Mouse (Mus musculus) liver, embryonic 18 days (tissue): ENCODE results near the gene Tprkb. TPM values are rescaled to one million over a fixed set of nuclear protein-coding genes. Genes with fewer than 3 reads are reported as not detected.

Source experiments
- polyA plus RNA-seq: library from polyadenylated mRNA; depleted of rRNA; stranded (reverse); fragments of >200 nt; gene quantifications from 2 replicates; pipeline ENCODE4 v1.2.3, GENCODE M21; 2012; rRNA removed

The Tprkb gene
- polyA plus RNA-seq: 21.2 and 23.1 TPM in 2 replicates

DNA sequence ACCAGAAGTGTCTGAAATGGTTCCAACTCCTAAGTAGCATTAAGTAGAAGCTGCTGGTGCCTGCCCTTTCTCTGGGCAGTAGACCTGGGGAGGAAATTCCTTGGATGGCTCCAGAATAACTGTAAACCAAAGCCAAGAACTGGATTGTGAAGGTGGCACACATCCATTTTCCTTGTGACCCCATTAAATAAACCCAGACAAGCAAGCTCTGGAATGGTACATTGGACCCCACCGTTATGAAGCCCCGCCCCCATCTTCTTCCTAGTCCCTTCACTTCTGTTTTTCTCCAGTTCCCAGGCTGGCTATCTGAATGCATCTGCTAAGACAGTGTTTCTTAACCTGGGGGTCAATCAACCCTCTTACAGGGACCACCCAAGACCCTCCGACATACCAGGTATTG, at the start of gene Tprkb:
Gene Tprkb (plus strand): TSS at position 279 of the 400 bp plus-strand sequence.

DNA sequence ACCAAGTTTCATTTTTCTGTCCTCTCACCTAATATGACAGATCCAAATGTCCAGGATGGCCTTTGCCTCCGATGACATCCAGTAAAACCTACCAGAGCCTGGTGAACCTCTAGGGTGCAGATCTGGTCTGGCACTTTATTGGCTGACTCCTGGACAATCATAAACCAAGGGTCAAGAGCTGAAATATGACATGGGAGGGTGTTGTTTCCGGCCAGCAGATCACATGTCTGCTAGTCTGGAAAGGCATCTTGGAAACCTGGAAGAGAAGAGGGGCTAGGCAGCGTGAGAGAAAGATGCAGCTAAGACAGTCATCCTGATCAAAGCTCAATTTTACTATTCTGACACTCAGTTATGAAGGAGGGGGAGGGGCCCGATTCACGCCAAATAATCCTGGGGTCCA, 42.7 kb upstream of the Tprkb start, which contains the start of gene Nat8f2:
Gene Nat8f2 (minus strand): TSS at position 153 of the 400 bp plus-strand sequence.

DNA sequence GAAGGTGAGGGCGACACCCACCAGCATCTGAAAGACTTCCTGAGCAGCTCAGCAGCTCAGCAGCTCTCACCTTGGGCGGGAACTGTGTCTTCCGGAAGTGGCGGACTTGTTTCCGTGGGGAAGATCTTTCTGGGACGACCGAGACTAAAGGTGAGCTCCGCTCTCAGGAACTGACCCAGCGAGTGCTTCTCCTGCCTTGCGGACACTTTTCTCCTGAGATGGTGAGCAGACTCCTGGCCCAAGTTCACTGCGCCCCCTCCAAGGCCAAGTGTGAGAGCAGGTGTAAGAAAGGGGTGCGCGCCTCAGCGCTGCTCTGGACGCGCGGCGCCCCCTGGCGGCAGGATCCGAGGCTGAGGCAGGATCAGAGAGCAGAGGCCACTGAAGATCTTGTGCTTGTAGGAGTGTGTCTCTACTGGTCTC, 7.0 kb upstream of the Tprkb start, which contains the start of gene Nat8f4:
Gene Nat8f4 (minus strand): TSS at position 243 of the 420 bp plus-strand sequence.

DNA sequence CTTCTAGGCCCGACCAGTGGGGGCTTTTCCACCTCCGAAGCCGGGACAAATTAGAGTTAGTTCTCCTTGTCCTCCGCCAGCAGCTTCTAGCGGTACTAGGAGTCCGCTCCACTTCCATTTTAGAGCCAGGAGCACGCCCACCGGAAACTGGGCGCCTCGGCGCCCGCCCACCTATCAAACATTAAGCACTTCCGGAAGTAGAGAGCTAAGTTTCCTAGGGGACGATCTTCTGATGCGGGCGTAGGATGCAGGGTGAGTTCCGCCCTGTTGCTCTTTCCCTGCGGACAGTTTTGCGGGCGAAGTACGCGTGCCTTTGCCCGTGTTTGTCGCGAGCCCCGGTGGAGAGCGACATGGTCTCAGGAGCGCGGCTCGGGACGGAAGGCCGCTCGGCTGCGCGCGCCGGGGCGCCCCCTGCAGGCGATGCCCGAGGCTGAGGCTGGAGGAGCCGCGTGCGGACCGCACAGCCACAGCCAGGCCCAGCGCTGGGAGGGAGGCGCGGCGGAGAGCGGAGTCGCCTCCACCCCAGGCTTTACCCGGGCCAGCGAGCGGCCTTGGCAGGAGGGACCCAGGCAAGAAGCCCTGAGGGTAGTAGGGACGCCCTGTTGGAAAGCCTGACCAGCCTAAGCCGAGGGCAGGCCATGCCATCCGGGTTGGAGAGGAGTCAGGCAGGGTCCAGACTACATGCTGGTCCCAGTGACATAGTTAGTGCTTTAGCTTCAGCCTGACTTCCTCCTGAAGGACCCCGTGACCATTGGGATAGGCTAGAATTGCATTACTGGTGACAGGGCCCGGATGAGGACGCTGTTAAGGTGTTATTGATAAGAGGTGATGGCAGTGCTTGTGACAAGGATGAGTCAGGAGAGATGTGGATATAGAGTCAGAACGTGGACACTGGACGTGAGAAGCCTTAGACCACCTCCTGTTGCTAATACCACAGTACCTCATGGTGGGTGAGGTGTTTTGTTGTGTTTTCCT, 4.2 kb downstream of the Tprkb start, which contains the start of gene Nat8f1:
Gene Nat8f1 (minus strand): TSS at position 149 of the 975 bp plus-strand sequence.

DNA sequence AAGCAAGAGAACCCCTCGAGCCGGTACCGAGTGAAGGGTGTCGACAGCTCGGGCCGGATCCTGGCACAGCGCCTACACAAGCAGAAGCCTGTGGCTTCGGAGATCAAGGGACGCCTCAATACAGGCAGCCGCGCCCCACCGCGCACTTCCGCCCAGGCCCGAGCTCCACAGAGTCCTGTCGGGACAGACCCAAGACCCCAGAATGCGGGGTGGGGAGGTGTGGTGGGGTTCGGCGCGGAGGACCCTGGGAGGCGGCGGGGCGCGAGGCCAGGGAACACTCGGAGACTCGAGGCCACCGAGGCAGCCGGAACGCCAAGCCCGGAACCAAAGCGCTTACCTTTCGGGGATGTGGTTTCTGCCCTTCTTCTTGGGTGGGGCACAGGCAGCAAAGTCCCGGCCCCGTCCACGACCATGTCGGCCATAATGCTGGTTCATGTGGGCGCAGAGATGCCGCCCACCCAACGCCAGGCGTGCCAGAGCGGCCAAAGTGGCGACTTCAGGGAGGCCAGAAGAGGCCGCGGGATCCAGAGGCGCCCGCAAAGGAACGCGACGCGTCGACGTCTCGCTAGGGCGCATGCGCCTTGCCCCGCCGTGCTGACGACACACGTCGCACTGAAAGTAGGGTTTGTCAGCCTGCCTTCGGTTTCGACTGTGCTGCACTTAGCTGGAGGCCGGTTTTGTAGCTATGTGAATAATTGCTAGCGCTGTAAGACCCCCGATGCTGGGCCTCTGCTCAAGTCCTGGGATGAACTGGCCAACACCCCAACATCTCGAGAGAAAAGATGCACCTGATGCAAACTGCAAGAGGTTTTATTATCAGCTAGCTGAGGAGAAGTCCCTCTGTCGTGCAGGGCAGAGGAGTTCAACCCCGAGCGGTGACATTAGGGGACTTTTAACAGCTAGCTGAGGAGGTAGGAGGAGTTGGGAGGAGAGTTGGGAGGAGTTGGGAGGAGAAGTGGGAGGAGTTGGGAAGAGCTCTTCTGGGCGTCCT, 49.7 kb downstream of the Tprkb start, which contains the start of gene Dusp11:
Gene Dusp11 (minus strand): TSS at position 567 of the 991 bp plus-strand sequence.

Other genes with a start within 250 kb of the Tprkb start
- 0.01 and 0.02 TPM in 2 replicates for gene Nat8f7, start 198.7 kb upstream of the Tprkb start, polyA plus RNA-seq
- 0.04 TPM in 1 of 2 replicates, not detected in the other for gene Nat8f3, start 146.1 kb upstream of the Tprkb start, polyA plus RNA-seq
- gene Nat8f6, start 90.9 kb upstream of the Tprkb start, polyA plus RNA-seq: 0.06 TPM in 1 of 2 replicates, not detected in the other
- gene Nat8f5, start 90.9 kb upstream of the Tprkb start, polyA plus RNA-seq: 0.02 TPM in 1 of 2 replicates, not detected in the other
- 0.03 and 0.12 TPM in 2 replicates for gene Nat8, start 79.8 kb upstream of the Tprkb start, polyA plus RNA-seq
- gene Nat8f2, start 42.7 kb upstream of the Tprkb start, polyA plus RNA-seq: 0.15 and 0.24 TPM in 2 replicates
- gene Nat8f4, start 7.0 kb upstream of the Tprkb start, polyA plus RNA-seq: 2.3 and 2.4 TPM in 2 replicates
- gene Nat8f1, start 3.8 kb downstream of the Tprkb start, polyA plus RNA-seq: 73.5 and 78.9 TPM in 2 replicates
- gene Dusp11, start 49.8 kb downstream of the Tprkb start, polyA plus RNA-seq: 19.2 and 20.3 TPM in 2 replicates
- gene Figla, start 104.3 kb downstream of the Tprkb start, polyA plus RNA-seq: not detected in 2 replicates
- 32.1 and 33.2 TPM in 2 replicates for gene Add2, start 116.8 kb downstream of the Tprkb start, polyA plus RNA-seq